Mouse (Mus musculus) lung, postnatal 10 days (tissue): ENCODE results near the gene C87436.
"Not testable (repeated sequence)": the region's sequence is repeated elsewhere in the genome, so short reads cannot be mapped to it uniquely, and the experiment has no call there.

Experiments used
- DNase-seq: peaks from one replicate; pipeline ENCODE4 v3.0.0; 2021

Gene C87436

DNA sequence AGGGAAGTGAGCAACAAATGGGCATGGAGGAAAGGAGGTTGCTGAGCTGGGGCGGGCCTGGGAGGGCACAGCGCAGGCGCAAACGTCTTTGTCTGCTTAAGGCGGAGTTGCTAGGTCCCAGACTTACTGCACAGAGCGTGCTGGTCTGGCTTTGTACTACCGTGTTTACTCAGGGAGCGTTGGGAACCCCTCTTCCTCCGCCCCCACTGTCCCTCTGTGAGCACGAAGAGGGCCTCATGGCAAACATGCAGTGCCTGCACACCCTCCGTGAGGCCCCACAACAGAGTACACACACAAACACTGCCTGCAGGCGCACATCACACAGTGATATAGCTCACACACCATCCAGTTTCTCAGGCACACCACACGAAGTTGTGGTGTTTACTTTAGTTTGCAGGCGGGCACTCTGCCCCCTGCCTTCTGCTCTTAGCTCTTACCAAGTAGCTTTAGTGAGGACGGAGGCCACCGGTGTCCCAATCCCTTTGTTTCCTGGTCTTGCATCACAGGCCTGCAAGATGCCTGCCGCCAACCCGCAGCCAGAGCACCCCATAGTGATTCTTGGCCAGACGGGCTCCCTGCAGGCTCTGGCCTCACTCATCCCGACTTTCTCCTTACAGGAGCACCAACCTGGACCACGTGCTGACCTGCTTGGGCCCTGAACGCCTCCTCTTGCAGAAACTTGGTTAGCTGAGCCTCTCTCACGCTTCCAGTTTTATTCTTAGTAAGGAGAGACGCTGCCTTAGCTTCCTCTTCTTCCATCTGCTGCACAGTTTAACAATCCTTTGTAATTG, 49.4 kb downstream of the C87436 start:
- peak; percentile 93 for DNase-seq

DNA sequence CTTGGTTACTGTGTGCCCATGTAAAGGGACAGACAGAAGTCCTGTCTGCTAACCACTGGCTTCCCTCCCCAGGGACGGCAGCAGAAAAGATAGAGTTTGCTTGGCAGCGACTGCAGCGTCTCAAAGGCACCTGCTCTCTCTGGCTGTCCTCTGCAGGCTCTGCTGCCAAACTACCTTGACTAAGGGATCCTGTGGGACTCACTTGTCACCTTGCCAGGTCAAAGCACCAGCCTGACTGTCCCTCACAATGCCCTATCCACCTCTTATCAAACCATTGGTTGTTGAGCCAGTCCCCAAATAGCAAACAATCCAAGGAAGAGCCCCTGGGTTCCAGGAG, 49.9 kb downstream of the C87436 start:
- DNase-seq: no peak

DNA sequence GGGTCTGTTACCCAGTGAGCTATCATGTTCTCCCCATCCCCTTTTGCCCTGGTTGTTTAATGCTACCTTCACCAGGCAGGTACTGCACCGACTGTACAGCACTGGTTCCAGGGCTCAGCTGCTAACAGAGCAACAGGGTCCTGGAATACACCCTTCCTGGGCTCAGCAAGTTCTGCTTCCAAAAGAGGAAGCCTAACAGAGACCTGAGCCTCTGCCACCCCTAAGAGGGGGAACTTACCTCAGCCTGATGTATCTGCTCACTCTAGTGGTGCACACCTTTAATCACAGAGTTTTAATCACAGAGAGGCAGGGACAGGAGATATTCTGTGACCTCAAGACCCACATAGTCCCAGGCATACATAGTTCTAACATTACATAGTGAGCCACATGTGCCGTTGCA, 51.8 kb downstream of the C87436 start:
- DNase-seq: no peak

DNA sequence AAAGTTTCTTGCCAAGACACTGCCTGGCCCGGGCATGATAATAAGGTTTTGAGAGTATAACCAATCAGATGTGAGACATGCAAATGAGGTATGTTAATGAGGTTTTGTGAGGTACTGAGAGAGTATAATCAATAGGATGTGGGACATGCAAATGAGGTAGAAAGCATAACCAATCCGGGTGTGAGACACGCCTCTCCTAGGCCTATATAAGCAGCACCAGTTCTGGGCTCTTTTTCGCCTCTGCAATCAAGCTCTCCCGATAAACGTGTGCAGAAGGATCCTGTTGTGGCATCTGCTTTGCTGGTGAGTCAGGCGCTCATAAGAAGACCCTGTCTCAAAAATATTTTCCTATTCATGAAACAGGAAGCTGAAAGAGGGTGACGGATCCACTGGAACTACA, 52.2 kb downstream of the C87436 start:
- DNase-seq: not testable (repeated sequence)

DNA sequence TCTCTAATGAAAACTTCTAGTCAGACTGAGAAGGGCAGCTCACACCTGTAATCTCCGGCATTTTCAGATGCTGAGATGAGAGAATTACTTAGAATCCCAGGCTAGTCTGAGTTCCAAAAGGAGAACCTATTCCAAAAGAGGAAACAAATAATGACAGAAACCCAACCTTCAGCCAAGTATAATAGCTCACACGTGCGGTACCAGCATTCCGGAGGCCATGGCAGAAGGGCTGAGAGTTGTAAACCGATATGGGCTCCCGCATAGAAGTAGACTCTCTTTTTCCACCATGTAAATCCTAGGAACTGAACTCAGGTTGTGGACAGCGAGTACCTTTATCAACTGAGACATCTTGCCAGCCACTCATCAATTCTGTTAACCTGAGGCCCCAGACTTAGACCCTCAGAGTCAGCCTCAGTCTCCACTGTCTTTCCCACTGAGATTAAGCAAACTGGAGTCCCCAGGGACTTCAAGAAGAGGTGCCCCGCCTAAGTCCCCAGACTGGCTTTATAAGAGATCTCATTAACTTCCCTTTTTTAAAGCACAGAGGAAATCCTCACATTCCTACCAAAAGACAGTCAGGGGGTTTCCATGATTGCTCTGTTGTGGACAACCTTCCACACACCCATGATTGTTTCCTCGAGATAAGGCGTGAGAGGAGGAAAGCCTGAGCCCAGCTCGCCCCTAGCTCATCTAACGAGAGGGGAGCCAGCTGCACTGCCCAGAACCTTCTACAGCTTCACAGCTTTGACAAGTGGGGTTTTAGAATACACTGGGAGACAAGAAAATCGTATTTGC, 55.5 kb downstream of the C87436 start:
- no peak for DNase-seq

DNA sequence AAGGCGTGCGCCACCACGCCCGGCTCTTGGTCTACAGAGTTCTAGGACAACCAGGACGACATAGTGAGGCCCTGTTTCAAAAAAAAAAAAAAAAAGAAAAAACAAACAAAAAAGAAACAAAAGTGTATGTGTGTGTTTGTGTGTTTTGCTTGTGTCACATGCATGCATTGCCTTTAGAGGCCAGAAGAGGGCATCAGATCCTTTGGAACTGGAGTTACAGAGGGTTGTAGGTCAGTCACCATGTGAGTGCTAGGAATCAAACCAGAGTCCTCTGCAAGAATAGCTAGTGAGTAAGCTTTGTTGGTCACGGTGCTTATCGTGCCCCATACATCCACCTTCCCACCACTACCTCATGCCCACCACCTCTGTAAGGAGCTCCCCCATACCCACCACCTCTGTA, 56.6 kb downstream of the C87436 start:
- no peak for DNase-seq

DNA sequence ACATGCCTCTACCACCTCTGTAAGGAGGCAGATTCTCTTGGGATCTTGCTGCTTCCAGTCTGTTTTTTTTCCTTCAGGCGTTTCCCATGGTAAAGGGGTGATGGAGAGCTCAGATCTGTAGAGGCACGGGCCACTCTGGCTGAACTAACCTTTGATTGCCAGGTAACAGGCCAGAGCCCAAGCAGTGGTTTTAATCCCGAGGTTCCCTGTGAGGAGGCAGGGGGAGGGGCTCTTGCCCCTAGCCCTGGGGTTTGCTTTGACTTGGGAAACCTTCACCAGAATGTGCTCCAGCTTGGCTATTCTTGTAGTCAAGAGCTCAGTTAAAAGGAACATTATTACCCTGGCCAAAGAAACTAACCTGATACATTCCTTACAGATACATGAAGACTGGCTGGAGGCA, 57.5 kb downstream of the C87436 start:
- no peak for DNase-seq

DNA sequence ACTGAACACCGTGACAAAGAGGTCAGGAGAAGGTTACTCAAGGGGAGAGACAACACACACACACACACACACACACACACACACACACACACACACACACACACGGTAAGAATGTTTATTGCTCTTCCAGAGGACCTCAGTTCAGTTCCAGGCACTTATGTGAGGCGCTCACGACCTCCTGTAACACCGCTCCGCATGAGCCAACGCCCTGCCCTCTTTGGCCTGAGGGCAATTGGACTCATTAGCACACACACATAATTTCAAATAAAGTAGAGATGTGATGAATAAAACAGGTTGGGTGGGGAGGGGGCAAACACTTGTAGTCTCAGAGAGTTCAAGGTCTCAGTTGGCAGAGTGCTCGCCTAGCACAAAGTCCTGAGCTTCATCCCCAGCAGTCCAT, 58.0 kb downstream of the C87436 start:
- DNase-seq: no peak

DNA sequence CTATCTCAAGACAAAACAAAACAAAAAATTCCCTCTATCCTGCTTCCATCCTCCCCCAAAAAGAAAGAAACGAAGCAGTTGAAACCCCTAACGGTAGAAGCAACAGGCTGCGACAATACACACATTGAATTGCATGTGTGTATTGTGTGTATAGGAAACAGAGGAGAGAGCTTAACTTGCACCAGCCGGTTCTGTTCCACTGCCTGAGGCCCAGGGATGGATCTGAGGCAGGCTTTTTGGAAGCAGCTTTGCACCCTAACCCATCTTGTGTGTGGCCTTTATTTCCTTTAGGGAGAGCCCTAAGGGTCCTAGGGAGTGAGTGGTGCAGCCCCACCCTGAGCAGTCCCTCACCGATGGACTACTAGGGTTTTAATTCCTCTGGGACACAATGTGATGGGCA, 58.4 kb downstream of the C87436 start:
- DNase-seq: no peak

DNA sequence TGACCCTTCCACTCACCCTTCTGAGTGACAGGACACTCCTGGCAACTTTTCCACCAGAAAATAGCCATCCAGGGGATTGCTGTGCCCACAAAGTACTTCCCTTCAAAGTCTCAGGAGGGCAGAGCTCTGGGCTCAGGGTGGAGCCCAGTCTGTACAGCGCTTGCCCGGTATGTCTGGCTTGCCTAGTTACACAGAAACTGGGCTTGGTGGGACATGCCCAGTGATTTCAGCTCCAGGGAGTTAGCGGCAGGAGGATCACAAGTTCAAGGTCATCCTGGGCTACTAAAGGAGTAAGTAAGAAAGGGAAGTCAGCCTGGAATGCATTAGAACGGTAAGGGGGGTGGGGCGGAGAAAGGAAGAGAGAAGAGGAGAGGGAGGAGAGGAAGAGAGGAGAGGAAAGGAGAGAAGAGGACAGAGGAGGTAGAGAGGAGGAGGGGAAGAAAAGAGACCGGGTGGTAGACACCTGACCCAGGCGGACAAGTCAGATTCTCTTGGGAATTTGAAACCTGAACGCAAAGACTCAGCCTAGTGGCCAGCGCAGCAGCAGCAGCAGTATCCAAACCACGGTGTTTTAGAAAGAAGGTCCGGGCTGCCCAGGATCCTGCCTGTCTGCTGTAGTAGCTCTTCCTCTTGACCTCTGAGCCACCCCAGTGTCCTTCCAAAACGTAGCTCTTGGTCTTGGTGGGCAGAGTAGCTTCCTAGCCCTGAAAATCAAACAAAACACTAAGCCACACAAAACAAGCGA, 59.1 kb downstream of the C87436 start:
- peak; percentile 72 for DNase-seq

DNA sequence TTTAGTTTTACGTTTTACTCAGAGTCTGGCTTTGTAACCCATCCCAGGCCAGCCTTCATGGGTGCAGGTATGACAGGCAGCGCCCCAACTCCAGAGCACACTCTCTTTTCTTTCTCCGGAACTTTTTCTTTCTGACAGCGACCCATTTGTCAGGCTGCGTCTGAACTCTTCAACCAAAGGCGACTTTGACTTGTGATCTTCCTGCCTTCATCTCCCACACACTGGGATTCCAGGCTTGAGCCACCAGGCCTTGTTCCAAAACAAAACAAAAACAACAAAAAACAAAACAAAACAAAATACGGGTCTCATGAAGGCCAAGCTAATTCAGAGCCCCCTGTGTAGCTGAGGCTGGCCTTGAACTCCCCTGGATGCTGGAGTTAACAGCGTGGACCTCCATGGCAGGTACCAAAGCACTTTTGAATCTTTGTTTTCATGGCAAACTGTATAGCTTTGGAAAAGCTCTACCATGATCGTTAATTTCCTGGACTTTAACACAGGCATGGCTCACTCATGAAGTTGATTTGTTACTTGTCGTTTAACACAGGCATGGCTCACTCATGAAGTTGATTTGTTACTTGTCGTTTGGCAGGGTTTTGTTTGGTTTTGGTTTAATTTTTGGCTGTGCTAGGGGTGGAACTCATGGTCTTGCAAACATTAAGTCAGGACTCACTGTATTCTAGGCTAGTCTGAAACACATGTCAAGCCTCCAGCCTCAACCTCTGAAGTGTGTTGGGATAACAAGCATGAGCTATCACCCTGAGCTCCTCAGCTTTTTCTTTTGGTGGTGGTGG, 60.0 kb downstream of the C87436 start:
- DNase-seq: no peak

DNA sequence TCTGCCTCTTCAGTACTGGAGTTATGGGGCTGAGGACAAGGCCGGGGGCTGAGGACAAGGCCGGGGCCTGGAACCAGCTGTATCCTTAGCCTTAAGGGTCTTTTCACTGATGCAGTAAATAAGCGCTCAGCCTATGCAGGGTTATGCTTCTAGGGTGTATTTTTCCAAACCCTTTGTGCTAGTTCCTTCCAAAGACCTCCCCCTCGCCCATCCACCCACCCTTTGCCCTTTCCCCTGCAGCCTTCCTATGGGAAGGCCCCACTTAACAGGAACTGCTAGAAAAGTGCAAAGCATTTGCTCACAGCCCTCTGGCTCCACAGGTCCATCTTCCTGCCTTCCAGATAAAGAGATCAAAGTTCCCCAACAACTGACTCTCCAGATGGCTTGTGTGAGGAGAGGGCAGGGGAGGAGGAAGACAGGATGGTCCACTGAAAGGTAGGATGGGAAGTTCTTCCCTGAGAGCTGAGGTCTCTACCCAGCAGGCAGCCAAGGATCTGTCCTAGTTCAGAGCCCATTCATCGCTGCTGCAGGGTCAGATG, 61.5 kb downstream of the C87436 start:
- DNase-seq: no peak

DNA sequence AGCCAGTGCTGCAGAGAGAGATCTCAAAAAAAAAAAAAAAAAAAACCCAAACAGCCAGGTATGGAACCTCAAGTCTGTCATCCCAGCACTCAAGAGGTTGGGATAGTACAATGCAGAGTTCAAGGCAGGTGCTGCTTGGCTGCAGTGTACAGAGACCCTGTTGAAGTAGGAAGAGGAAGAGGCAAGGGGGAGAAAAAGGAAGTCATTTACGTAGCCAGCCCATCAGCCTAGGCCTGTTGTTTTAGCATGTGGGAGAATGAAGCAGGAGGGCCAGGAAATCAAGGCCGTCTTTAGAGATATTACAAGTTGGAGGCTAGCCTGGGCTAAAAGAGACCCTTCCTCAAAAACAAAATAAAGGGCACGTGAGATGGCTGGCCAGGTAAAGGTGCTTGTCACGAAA, 65.3 kb downstream of the C87436 start:
- no peak for DNase-seq

DNA sequence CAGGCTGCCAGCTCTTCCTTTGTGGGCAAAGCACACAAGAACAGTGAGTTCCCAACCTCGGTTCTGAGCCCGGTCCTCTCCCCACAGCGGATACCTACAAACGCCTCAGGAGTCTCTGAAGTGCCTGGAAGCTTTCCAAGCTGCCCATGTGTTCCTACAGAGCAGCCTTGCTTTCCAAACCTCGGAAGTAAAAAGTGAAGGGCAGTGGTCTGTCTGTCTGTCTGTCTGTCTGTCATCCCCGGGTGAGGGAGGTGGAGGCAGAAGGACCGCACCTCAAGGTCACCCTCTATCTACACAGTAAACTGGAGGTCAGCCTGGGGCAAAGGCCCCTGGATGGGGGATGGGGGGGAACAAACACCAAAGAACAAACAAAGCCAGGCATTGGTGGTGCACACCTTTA, 67.5 kb downstream of the C87436 start:
- DNase-seq: peak; percentile 48

DNA sequence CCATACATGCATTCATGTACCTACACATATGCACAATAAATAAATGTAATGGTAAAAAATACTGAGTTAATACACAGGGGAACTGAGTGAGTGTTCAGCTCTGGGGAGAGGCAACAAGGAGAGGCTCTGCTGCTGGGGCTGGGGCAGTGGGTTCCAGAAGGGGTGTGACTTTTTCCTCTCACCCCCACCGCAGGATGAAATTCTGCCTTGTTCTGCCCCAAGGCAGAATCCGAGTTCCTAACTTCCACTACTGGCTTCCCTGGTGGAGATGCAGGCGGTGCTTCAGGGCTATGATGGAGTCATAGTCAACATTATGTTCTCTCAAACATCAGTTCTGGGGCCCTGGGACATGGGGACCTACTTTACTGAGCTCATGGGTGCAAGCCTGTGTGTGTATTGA, 68.1 kb downstream of the C87436 start:
- DNase-seq: no peak

DNA sequence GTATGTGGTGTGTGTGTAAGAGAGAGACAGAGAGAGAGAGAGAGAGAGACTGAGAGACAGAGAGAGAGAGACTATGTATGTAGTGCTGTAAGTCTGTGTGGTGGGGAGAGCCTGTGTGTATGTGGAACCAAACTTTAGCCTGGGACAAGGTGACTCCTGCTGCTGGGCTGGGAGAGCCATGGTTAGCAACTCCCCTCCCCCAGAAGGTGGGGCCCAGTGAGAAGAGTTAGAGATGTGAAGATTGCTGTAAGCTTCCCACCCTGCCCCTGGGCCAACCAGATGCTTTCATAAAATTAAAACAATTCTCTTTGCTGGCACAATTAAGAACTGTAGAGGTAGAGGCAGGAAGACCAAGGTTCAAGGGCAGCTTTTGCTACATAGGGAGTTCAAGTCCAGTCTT, 68.9 kb downstream of the C87436 start:
- DNase-seq: no peak

DNA sequence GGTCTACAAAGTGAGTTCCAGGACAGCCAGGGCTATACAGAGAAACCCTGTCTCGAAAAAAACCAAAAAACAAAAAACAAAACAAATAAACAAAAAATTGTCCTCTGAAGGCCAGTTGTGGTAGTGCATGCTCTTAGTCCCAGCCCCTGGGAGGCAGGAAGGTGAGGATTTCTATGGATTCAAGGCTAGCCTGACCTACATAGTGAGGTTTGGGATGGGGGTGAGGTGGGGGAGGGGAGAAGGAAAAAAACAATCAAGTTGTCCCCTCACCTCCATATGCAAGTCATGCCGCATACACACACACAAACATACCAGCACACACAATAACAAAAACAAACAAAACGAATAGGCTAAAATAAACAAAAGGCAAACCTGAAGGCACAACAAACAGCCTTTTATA, 70.6 kb downstream of the C87436 start:
- DNase-seq: no peak

DNA sequence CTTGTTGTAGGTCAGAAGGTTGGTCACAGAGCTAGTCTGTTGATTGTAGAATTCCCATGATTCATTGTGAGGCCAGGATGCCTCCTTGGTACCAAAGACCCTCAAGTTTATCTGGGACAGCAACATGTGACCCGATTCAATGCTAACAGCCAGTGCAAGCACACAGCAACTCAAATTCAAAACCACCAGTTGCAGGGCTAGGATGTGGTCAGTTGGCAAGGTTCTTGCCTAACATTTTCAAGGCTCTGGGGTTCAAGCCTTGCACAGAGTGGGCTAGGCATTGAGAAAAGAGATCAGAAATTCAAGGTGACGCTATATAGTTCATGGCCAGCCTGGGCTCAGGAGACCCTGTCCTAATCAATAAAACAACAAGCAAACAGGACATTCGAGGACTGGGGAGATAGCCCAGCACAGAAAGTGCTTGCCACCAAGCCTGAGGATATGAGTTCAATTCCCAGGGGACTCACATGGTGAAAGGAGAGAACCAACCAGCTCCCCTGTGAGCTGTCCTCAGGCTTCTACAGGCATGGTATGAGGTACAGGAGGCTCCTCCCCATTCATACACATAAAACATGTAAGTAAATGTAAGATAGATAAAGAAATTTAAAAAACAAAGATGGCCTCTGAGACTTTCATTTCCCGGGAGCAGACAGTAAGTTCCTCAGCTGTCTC, 71.2 kb downstream of the C87436 start:
- DNase-seq: no peak

DNA sequence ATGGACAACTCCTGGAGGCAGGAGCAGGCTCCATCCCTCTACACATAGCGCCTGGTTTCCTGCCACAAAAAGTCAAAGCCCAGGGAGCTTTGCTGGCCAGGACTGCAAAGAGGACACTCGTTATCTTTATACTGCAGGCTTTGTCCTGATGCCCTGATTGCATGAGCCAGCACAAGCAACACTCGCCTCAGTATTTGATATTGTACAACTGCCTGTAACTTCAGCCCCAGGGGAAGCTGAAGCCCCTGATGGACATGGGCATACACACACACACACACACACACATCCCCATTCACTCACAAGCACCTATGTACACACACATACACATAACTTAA, 71.7 kb downstream of the C87436 start:
- no peak for DNase-seq

DNA sequence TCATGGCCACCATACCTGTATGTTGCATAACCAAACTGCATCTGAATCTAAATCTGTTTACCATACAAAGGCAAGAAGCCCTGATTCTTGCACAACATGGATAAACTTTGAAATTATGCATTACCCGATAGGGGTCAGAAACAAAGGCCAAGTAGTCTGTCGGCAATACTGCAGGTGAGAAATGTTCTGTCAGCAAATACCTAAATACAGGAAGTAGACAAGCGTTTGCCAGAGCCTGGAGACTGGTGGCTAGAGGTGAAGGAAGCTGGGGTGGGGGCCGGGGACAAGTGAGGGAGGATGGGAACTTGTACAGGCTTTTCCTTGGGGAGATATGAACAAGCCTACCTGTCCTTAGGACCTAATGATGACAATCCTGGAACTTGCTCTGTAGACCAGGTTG, 72.8 kb downstream of the C87436 start:
- DNase-seq: no peak

DNA sequence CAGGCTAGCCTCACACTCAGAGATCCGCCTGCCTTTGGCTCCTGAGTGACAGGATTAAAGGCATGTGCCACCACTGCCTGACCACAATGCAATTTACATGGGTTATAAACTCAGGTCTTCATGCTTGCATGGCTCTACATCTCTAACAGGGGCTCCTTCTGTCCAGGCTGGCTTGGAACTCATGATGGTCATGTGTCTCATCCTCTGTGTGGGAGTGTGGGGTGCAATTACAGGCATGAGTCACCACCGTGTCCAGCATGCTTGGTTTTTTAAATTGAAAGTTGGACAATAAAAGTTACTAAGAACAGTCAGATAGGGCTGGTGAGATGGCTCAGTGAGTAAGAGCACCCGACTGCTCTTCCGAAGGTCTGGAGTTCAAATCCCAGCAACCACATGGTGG, 75.1 kb downstream of the C87436 start:
- DNase-seq: no peak

DNA sequence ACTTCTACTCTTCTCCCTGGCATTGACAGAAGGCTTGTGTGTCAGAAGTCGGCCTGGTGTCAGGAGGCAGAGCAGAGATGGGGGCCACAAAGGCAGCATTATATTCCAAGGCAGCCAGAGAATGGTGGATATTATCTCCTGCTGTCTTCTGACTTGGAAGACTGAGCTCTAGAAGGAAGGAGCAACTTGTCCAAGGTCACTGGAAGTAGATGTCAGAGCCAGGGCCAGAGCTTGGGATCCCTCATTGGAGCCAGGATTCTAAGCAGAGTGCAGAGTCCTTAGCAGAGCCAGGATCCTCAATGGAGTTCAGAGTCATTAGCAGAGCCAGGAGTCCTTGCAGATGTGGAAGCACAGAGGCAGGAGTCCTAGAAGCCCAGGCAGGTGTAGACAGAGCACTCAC, 77.8 kb downstream of the C87436 start:
- DNase-seq: no peak
